Mouse (Mus musculus): Measurements from ENCODE around the gene Mylk4.

Gene Mylk4

GRCm38 (mm10) chr13:32797085-32797484, 13.3 kb upstream of the Mylk4 start:
- DNase-seq (ENCODE audit: low read depth, low spot score): no peak

- DNase-seq (ENCODE audit: low read depth, low spot score): no peak
Observed at GRCm38 (mm10) chr13:32795166-32795565, 11.4 kb upstream of the Mylk4 start.

- no peak for DNase-seq (ENCODE audit: low read depth, low spot score)
Observed at GRCm38 (mm10) chr13:32794619-32795018, 10.9 kb upstream of the Mylk4 start.

DNA sequence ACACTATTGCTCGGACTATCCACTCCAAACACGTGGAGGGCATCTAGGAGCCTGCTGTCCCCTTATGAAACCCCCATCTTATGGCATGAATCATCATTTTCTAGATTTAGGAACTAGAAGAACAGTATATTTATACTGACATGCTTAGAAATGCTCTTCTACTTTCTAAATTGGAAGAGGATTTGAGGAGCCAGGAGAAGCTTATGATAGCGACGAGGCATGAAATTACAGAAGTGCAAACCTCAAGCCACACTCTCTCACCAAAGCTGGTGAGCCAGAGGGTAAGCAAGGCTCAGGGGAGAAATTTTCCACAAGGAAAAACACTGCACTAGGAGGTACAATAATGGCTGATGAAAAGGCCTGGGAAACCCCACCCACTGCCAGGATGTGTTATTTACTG, 6.0 kb upstream of the Mylk4 start:
- no peak for DNase-seq (ENCODE audit: low read depth, low spot score)

GRCm38 (mm10) chr13:32787584-32787983, 3.8 kb upstream of the Mylk4 start:
- DNase-seq (ENCODE audit: low read depth, low spot score): no peak

- DNase-seq (ENCODE audit: low read depth, low spot score): no peak
Observed at GRCm38 (mm10) chr13:32783055-32783454, 699 bp downstream of the Mylk4 start.

- DNase-seq (ENCODE audit: low read depth, low spot score): no peak
Observed at GRCm38 (mm10) chr13:32778861-32779260, 4.9 kb downstream of the Mylk4 start.

DNA sequence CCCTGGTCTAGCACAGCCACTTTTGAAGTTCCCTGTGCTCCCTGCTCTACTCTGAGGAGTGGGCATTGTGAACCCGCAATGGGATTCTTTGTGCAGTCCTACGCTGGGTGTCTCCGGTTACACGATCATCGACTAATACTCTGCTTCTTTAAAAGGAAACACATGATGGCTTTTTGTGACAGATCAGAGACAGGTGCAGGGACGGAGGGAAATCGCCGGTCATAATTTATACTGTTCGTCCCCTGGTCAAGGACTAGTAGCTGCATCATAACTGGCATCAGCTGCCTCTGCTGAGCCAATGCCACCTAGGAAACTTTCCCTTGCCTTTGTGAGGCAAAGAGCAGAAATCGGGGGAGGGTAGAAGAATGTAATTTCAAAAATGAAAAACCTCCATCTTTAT, 7.4 kb downstream of the Mylk4 start:
- no peak for DNase-seq (ENCODE audit: low read depth, low spot score)

- peak; percentile 47 for DNase-seq (ENCODE audit: low read depth, low spot score)
Observed at GRCm38 (mm10) chr13:32775889-32776288, 7.9 kb downstream of the Mylk4 start.

DNA sequence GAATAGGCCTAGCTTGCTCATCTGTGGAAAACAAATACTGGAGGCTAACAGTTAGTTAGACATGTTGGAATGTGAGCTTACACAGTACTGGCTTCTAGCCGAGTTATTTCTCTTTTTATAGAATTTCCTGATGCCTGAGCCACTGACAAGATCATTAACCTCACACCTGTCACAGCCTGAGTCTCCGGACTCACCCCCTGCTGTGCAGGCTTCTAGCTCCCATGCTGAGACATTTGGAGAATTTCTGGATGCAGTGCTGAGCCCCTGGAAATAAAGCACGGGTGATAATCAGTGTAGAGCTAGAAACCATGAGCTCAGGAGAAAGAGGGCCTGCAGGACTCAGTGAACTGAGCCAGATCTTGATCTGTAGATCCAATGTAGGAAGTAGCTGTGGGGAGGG, 13.8 kb downstream of the Mylk4 start:
- DNase-seq (ENCODE audit: low read depth, low spot score): no peak

- DNase-seq (ENCODE audit: low read depth, low spot score): peak; percentile 27
Observed at GRCm38 (mm10) chr13:32768104-32768503, 15.7 kb downstream of the Mylk4 start.

DNA sequence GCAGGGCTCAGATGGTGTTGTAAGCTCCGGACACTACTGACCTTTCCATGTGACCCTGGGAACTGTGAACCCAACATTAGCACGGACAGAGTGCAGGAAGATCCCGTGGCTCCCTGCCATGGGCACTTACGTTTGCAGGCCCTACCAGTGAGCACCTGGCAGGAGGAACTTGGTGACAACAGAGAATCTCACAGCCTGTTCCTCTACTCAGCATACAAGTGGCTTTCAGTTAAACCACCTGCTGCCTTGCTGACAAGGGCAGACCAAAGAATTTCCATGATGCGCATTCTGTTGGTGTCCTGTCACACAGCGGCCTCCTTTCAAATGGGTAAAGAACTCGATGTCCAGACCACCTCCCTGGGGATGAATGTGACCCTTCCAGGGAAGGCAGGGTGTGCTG, 19.3 kb downstream of the Mylk4 start:
- DNase-seq (ENCODE audit: low read depth, low spot score): no peak

GRCm38 (mm10) chr13:32763141-32763540, 20.6 kb downstream of the Mylk4 start:
- DNase-seq (ENCODE audit: low read depth, low spot score): no peak

GRCm38 (mm10) chr13:32760795-32761194, 23.0 kb downstream of the Mylk4 start:
- no peak for DNase-seq (ENCODE audit: low read depth, low spot score)

GRCm38 (mm10) chr13:32759036-32759435, 24.7 kb downstream of the Mylk4 start:
- no peak for DNase-seq (ENCODE audit: low read depth, low spot score)

GRCm38 (mm10) chr13:32752066-32752657, 31.6 kb downstream of the Mylk4 start:
- DNase-seq (ENCODE audit: low read depth, low spot score): no peak

DNA sequence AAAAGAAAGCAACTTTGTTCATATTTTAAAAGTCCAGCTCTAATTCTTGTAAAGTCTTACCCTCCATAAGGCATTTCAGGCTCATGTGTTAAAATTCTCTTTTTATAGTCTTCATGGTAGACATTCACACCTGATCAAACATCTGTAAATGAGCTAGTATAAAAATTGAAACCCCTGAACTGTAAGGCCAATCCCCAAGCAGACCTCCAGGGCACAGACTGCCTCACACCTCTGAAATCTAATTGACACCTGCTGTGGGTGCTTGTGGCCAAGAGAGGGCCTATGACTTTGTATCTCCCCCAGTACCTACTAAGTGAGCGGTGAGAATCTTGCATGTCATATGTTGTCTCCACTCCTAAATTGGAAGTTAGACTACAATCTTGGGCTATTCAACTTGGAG, 33.2 kb downstream of the Mylk4 start:
- no peak for DNase-seq (ENCODE audit: low read depth, low spot score)

DNA sequence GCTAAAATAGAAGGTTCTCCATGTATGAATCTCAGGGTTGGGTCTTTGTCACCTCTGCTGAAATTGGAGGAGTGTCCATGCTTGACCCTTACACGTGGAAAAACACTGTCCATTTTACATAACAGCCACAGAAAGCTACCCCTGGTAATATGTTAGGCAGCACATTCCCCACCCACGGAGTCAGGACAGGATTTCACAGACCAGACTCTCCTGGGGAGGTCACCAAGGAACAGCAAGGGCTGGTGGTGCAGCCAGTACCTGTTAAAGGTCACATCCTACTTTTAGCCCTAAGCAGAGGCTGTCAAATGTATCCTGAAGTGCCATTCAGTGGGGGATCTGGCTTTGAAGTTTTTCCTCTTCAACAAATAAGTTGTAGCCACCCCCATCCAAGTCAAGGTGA, 35.3 kb downstream of the Mylk4 start:
- no peak for DNase-seq (ENCODE audit: low read depth, low spot score)

DNA sequence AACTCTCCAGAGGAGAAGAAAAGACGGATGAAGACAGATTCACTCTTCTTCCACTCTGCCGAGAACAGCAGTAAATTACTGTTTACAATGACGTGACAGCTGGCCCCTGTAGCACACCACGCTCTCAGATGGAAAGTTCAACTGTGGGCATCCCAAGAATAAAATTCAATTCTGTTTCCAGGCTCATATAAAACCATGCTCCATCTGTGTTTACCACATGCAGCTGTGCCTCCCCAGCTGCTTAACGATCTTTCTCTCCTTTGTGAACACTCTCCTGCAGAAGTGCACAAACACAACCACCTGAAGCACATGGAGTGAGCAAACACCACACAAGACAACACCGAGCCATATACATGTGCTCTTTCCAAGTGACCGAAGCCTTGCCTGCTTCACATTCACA, 42.6 kb downstream of the Mylk4 start:
- DNase-seq (ENCODE audit: low read depth, low spot score): no peak

DNA sequence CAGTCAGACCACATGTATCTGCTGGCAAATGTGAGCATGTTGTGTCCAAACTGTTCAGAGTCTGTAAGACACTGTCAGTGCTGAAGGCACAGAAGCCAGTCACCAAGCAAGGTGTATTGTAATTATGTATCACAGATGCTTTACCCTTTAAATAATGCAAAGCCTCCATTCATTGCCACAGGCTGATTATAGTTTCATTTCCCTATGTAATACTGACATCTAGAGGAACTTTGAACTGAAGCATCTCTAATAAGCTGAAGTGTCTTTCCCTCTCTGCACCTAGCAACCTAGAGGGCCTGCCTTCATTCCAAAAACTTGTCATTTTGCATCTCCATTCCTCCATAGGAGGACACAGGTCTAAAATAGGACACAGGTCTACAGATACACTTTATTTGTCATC, 52.5 kb downstream of the Mylk4 start:
- no peak for DNase-seq (ENCODE audit: low read depth, low spot score)

DNA sequence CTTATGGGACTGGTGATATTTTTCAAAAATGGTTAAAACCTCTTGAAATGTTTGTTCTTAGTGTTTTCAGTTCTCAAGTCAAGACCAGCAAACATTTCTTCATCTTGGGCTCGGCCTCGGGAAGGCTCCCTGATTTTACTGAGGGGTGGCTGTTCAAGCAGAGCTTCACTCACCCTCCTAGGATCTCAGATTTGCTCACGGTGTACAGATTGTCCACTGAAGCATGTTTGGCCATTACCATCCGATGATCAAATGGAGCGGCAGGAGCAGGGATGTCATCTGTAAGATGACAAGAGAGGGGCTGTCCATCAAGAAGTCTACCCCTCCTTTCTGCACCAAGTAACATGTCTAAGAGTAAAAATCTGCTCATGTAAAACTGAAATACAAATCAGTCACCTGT, 59.1 kb downstream of the Mylk4 start:
- DNase-seq (ENCODE audit: low read depth, low spot score): no peak

- DNase-seq (ENCODE audit: low read depth, low spot score): peak; percentile 6
Observed at GRCm38 (mm10) chr13:32721717-32722116, 62.0 kb downstream of the Mylk4 start.

GRCm38 (mm10) chr13:32719284-32719683, 64.5 kb downstream of the Mylk4 start:
- no peak for DNase-seq (ENCODE audit: low read depth, low spot score)

DNA sequence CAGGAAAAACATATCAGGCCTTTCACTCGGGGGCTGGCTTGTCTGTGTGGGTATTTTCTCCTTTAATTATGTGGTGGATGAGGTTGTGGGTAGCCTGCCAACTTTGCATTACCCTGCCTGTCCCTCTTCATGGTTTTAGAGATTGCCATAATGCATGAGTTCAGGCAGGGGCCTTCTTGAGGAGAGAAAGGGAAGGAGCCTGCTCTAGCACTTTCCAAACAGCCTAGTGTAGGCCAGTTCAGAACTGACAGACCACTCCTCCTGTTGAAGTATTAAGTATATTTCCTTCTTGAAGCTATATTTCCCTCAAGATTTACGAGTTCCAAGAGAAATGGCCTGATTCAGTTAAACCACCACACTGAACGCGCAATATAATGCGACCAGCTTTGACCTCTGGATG, 66.0 kb downstream of the Mylk4 start:
- DNase-seq (ENCODE audit: low read depth, low spot score): no peak
